Mouse (Mus musculus) lung, embryonic 15.5 days (tissue): ENCODE data around the gene Gtsf1l. TPM values are rescaled to one million over a fixed set of nuclear protein-coding genes. Genes with fewer than 3 reads are reported as not detected.

Source experiments
- ATAC-seq: fragments of 200-750 bp; cut with Nextera tagmentation; 2 replicates; pipeline ENCODE4 v1.8.0; 2017; ENCODE audit warnings: moderate number of reproducible peaks, borderline replicate concordance; ENCODE audit not compliant: low FRiP score, low TSS enrichment; ENCODE audit errors: extremely low read depth
- H3K27ac ChIP-seq: fragments of 300-500 bp; sonication (generic); 2 replicates; pipeline ENCODE4 v1.5.1; 2015; ENCODE audit warnings: moderate library complexity, mild to moderate bottlenecking, inconsistent platforms
- H3K27me3 ChIP-seq: fragments of 300-500 bp; sonication (generic); 2 replicates; pipeline ENCODE4 v1.6.1; 2015; ENCODE audit warnings: inconsistent platforms
- H3K36me3 ChIP-seq: fragments of 300-500 bp; sonication (generic); 2 replicates; pipeline ENCODE4 v1.6.1; 2015; ENCODE audit warnings: inconsistent platforms
- H3K4me1 ChIP-seq: fragments of 300-500 bp; sonication (generic); 2 replicates; pipeline ENCODE4 v1.6.1; 2015; ENCODE audit warnings: inconsistent platforms
- H3K4me2 ChIP-seq: fragments of 300-500 bp; sonication (generic); 2 replicates; pipeline ENCODE4 v1.6.1; 2015; ENCODE audit warnings: inconsistent platforms, mild to moderate bottlenecking, moderate library complexity
- H3K4me3 ChIP-seq: fragments of 300-500 bp; sonication (generic); 2 replicates; pipeline ENCODE4 v1.5.1; 2015; ENCODE audit warnings: mild to moderate bottlenecking, inconsistent platforms
- H3K9ac ChIP-seq: fragments of 300-500 bp; sonication (generic); 2 replicates; pipeline ENCODE4 v1.6.1; 2015; ENCODE audit warnings: inconsistent platforms
- H3K9me3 ChIP-seq: fragments of 300-500 bp; sonication (generic); 2 replicates; pipeline ENCODE4 v1.6.1; 2016; ENCODE audit warnings: inconsistent platforms
- WGBS: fragments of 180-500 bp; shearing (Covaris S2); methylation state at CpG from one replicate; pipeline ENCODE4 v1.1.7; 2015; 5-methylcytosine and 5-hydroxymethylcytosine counted together
- microRNA-seq: library from miRNA; unstranded; fragments of <30 nt; microRNA quantifications from one replicate; pipeline ENCODE4, GENCODE M21; 2016
- polyA plus RNA-seq: library from polyadenylated mRNA; unstranded; fragments of >200 nt; fragmentation: Nextera tagmentation; extraction: Ambion mirVana; gene quantifications from 2 replicates; pipeline ENCODE4 v1.2.1, GENCODE M21; 2015

Gtsf1l gene
- polyA plus RNA-seq, 1 experiment from 2014 or later: not detected

DNA sequence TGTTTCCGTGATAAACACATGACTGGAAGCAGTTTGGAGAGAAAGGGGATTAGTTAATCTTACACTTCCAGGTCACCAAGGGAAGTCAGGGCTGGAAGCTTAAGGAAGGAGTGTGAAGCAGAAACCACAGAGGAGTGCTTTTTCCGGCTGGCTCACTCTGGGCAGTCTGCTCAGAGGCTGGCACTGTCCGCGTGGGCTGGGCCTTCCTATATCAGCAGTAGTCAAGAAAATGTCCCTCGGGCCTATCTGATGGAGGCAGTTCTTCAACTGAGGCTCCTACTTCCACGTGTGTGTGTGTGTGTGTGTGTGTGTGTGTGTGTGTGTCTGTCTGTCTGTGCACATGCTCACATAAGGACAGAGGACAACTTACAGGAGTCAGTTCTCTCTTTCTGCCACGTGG lies 47.7 kb downstream of the Gtsf1l start:
- peaks cover 79% of the 10 kb centered on the region for H3K36me3 ChIP-seq

More for the DNA sequence above, 47.7 kb downstream of the Gtsf1l start:
- Histone ChIP-seq H3K27me3 (no peaks in the 10 kb centered on the region), H3K9ac (no peak overlapping the region), H3K4me1 (no peaks in the 10 kb centered on the region), H3K27ac (no peak overlapping the region), H3K4me3 (no peak overlapping the region), H3K4me2 (no peak overlapping the region), H3K9me3 (no peaks in the 10 kb centered on the region)
- ATAC-seq: no peak
- WGBS: 83% methylated on average over 7 of the region's 7 CpGs

Small RNAs within 50 kb of the gene (microRNA-seq; reads per million reads assigned to microRNA genes)
- gene Gm22174 (not detected), gene Mir7003 (not detected)

Other genes starting within 250 kb of the Gtsf1l start
- gene Srsf6, start 156.3 kb downstream of the Gtsf1l start, polyA plus RNA-seq: 216 and 217 TPM in 2 replicates
- gene L3mbtl1, start 144.4 kb downstream of the Gtsf1l start, polyA plus RNA-seq: 0.07 and 0.09 TPM in 2 replicates
- not detected in 2 replicates for gene Sgk2, start 100.5 kb downstream of the Gtsf1l start, polyA plus RNA-seq
- 47.8 and 48.9 TPM in 2 replicates for gene Ift52, start 70.5 kb downstream of the Gtsf1l start, polyA plus RNA-seq
- gene Mybl2, start 33.2 kb downstream of the Gtsf1l start, polyA plus RNA-seq: 30.3 and 31.8 TPM in 2 replicates
- 2.8 and 3.3 TPM in 2 replicates for gene Tox2, start 115.3 kb upstream of the Gtsf1l start, polyA plus RNA-seq